Mouse (Mus musculus) liver, embryonic 14 days (tissue): ENCODE results near the gene Zfp646. TPM values are rescaled to one million over a fixed set of nuclear protein-coding genes. Genes with fewer than 3 reads are reported as not detected.

Experiments
- polyA plus RNA-seq: library from polyadenylated mRNA; depleted of rRNA; stranded (reverse); fragments of >200 nt; gene quantifications from 2 replicates; pipeline ENCODE4 v1.2.3, GENCODE M21; 2012; rRNA removed

The Zfp646 gene
- polyA plus RNA-seq: 6.1 and 7.2 TPM in 2 replicates

DNA sequence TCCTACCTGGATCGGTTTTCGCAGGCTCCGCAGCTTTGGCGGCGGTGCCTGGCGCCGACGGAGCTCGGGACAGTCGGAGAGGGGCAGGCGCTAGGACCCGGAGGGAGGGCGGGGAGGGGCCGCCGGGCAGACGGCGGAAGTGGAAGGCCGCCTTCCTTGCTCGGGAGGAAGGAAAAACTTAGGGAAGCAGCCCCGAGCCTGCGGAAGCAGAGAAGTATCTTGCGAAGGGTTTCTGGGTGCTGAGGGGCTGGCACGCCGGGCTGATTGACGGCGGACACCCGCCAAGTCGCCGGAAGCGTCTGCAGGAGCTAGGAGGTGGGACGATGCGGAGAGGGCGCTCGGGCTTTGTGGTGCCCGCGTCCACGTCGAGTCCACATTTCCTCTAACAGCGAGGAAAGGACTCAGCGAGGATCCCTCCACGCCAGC lies at the start of gene Zfp646:
TSS of gene Zfp646 (plus strand) at position 181 of the 426 bp plus-strand sequence.

DNA sequence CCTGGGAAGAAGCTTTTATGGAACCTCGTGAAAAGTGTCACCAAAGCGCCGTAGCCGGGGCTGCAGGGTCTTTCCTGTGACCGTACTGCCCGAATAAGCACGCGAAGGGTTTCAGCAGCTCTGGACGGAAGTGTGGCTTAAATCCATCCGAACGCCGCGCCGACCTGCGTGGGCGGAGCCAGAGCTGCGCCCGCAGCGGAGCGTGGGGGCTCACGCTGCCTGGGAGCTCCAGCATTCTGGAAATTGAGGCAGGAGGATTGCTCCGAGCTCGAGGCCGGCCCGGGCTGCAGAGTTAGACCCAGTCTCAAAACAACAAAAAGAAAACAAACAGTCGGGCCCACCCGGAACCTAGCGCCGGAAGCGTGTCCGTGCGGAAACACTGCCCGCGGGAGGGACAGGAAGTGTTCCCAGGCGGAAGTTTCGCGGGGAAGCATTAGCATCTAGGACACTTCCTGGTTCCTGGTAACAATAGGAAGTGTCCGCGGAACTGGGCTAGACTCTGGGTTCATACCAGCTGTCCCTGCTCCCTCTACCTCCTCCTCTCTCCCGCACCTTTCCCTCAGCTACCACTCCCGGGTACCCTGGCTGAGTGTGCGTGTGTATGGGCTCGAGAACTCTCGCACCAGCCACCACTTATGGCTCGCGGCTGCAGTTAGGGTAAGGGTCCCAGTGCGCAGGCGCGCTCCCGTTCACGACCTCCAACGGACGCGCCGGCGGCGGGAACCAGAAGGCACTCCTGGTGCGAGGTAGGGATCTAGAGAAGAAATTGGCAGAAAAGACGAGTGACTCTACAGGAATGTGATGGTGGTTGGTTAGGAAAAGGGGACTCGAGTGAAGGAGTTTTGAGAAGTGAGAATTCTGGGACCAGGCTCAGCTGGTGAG lies 687 bp downstream of the Zfp646 start, which contains the start of gene Zfp668:
TSS of gene Zfp668 (minus strand) at position 362 of the 882 bp plus-strand sequence.

DNA sequence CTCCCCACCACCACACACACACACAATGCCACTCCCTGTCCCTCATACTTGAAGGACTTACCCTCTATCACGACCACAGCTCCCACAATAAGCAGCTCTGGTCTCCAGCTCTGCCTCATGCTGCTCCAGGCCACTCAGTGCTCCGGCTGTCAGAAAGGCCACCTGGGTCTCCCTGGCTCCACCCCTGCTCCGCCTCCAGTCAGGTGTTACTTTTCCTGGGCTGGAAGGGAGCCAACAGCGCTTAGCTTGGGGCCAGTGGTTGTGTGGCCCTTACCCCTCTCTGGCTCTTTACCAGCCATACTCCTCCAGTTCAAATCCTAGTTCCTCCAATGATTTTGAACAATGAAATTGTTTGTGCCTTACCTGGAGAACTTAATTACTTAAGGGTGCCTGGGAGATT lies 14.8 kb downstream of the Zfp646 start, which contains the start of gene Prss53:
TSS of gene Prss53 (minus strand) at position 173 of the 400 bp plus-strand sequence.

DNA sequence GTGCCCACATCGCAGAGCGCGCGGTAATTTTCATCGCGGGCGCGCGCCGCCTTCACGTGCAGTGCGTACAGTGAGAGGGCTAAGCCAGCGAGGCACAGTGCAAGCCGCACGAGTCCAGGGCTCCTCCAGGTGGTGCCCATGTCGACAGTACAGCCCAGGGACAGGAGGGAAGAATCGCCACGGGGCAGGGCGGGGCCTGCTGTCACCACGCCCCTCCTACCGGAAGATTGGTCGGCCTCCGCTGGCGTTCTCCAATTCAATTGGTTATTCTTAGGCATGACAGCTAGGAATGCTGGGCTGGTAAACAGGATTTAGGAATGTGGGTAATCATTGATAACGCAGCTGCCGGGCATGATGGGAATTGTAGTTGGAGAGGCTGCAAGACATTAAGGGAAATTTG lies 19.4 kb downstream of the Zfp646 start, which contains the start of the genes Gm21974 and Vkorc1:
TSS of gene Gm21974 (minus strand) at position 13 of the 400 bp plus-strand sequence.
TSS of gene Vkorc1 (minus strand) at position 176 of the 400 bp plus-strand sequence.

DNA sequence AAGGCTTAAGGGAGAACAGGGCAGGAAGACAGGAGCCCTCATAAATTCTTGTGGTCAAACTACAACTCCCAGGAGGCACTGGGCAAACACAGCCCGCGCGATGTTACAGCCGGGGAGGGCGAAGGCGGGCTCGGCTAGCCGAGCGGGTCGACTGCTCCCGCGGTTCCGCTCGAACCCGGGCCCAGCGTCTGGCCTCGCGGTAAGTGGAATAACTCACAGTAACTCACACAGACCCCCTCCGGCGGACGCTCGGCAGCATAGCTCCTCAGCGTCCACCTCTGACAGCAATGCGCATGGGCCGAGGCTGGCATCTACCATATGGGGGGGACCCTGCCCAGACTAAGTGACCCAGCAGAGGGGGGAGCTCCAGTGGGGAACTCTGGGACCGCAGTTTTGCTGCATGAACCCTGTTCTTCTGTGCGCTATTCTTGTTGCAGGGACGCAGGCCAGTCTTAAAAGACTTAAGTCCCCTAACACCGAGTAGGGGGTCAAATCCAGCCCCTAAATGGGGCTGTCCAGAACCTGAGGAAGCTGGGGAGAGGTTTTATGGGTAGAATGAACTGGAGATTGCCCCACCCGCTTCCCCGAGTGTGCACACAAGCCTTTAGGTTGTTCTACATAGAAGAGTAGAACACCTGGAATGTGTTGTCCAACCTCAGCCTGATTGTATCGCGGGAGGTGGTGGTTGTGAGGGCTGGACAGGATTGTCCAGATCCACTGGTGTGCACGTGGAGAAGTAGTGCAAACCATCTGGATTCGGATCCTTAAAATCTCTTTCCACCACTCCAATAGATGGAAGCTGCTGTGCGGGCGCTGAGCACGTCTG lies 28.2 kb downstream of the Zfp646 start, which contains the start of gene Bckdk:
TSS of gene Bckdk (plus strand) at position 112 of the 826 bp plus-strand sequence.

DNA sequence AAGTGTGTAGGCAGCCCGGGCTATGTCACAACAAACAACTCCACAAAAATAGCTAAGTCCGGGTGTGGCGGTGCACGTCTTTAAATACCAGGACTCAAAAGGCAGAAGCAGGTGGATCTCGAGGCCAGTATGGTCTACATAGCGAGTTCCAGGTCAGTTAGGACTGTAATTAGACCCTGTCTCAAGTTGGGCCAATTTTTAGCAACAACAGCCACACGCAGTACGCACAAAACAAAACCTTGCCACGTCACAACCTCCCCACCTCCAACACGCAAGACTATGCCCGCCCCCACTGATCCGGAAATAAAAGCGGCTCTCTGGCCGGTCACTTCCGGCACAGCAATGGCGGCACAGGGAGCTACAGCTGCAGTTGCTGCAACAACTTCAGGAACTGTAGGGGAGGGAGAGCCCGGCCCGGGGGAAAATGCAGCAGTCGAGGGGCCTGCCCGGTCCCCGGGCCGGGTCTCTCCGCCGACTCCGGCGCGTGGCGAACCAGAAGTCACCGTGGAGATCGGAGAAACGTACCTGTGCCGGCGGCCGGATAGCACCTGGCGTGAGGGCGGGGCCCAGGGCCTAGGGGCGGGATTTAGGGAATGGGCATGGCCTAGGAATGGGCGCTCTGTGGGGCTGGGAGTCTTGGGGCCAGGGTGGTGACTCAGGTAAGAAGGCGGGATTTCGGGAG lies 36.3 kb downstream of the Zfp646 start, which contains the start of gene Kat8:
TSS of gene Kat8 (plus strand) at position 327 of the 682 bp plus-strand sequence.

DNA sequence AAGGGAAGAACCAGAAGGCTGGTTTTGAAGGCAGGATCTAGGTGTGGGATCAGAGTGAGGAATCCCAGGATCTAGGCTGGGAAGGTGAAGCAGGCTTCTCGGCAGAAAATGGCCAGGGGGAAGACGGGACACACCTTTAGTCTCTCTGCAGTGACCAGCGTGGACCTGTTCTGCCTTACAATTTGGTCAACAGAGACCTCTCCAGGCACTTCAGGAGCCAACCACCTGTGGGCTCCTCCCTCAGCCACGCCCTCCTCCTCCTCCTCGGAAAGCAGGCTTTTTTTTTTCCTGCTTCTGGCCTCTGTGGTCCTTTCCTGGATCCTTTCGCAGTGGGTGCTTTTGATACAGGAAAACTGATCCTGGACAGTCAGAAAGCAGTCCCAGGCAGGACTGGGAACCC lies 53.9 kb downstream of the Zfp646 start, which contains the start of gene Prss8:
TSS of gene Prss8 (minus strand) at position 182 of the 400 bp plus-strand sequence.

Other genes starting within 250 kb of the Zfp646 start
- gene Bcl7c, start 167.3 kb upstream of the Zfp646 start, polyA plus RNA-seq: 12.5 and 12.9 TPM in 2 replicates
- 2.0 and 2.3 TPM in 2 replicates for gene Ctf1, start 163.5 kb upstream of the Zfp646 start, polyA plus RNA-seq
- gene Ctf2, start 144.1 kb upstream of the Zfp646 start, polyA plus RNA-seq: not detected in 2 replicates
- 10.2 and 11.0 TPM in 2 replicates for gene Fbxl19, start 131.7 kb upstream of the Zfp646 start, polyA plus RNA-seq
- gene Orai3, start 106.4 kb upstream of the Zfp646 start, polyA plus RNA-seq: 4.6 and 6.9 TPM in 2 replicates
- 4.3 and 6.2 TPM in 2 replicates for gene Setd1a, start 99.6 kb upstream of the Zfp646 start, polyA plus RNA-seq
- gene Gm49388, start 90.6 kb upstream of the Zfp646 start, polyA plus RNA-seq: 0.90 and 1.2 TPM in 2 replicates
- 39.0 and 44.6 TPM in 2 replicates for gene Hsd3b7, start 75.6 kb upstream of the Zfp646 start, polyA plus RNA-seq
- gene Stx4a, start 51.9 kb upstream of the Zfp646 start, polyA plus RNA-seq: 36.4 and 37.2 TPM in 2 replicates
- gene Stx1b, start 51.7 kb upstream of the Zfp646 start, polyA plus RNA-seq: 1.1 TPM in 2 replicates
- 2.2 and 2.9 TPM in 2 replicates for gene Zfp668, start 607 bp downstream of the Zfp646 start, polyA plus RNA-seq
- 0.37 and 0.40 TPM in 2 replicates for gene Prss53, start 14.7 kb downstream of the Zfp646 start, polyA plus RNA-seq
- not detected in 2 replicates for gene Gm21974, start 19.2 kb downstream of the Zfp646 start, polyA plus RNA-seq
- gene Vkorc1, start 19.4 kb downstream of the Zfp646 start, polyA plus RNA-seq: 65.8 and 72.2 TPM in 2 replicates
- 24.1 and 27.2 TPM in 2 replicates for gene Bckdk, start 27.9 kb downstream of the Zfp646 start, polyA plus RNA-seq
- 12.5 and 14.2 TPM in 2 replicates for gene Kat8, start 36.3 kb downstream of the Zfp646 start, polyA plus RNA-seq
- 7.2 and 8.8 TPM in 2 replicates for gene Prss8, start 53.9 kb downstream of the Zfp646 start, polyA plus RNA-seq
- 1.6 and 2.2 TPM in 2 replicates for gene Prss36, start 70.5 kb downstream of the Zfp646 start, polyA plus RNA-seq
- gene Fus, start 91.2 kb downstream of the Zfp646 start, polyA plus RNA-seq: 279 and 290 TPM in 2 replicates
- 16.5 and 20.1 TPM in 2 replicates for gene Pycard, start 117.6 kb downstream of the Zfp646 start, polyA plus RNA-seq
- gene Trim72, start 127.7 kb downstream of the Zfp646 start, polyA plus RNA-seq: 0.05 and 0.67 TPM in 2 replicates
- 2.0 and 2.8 TPM in 2 replicates for gene Itgam, start 186.4 kb downstream of the Zfp646 start, polyA plus RNA-seq
- 0.01 TPM in 1 of 2 replicates, not detected in the other for gene Gm49368, start 186.5 kb downstream of the Zfp646 start, polyA plus RNA-seq